Mouse (Mus musculus): ENCODE results near the gene Icosl.
A peak's percentile ranks its signal among the peaks of the same experiment; 100 is the strongest.
"Not testable (repeated sequence)": the region's sequence is repeated elsewhere in the genome, so short reads cannot be mapped to it uniquely, and the experiment has no call there.

Icosl gene

GRCm38 (mm10) chr10:78077862-78078261, 8.8 kb downstream of the Icosl start:
- no peak for DNase-seq

GRCm38 (mm10) chr10:78078276-78078675, 9.2 kb downstream of the Icosl start:
- no peak for DNase-seq

- DNase-seq: no peak
Measured at GRCm38 (mm10) chr10:78079955-78080591, 11.0 kb downstream of the Icosl start.

- no peak for DNase-seq
Measured at GRCm38 (mm10) chr10:78084073-78084472, 15.0 kb downstream of the Icosl start.

- no peak for DNase-seq
Measured at GRCm38 (mm10) chr10:78085711-78086110, 16.6 kb downstream of the Icosl start.

- DNase-seq: no peak
Measured at GRCm38 (mm10) chr10:78086444-78087061, 17.5 kb downstream of the Icosl start.

GRCm38 (mm10) chr10:78087101-78087511, 18.0 kb downstream of the Icosl start:
- DNase-seq: no peak

- no peak for DNase-seq
Measured at GRCm38 (mm10) chr10:78090246-78090645, 21.1 kb downstream of the Icosl start.

GRCm38 (mm10) chr10:78090706-78091491, 21.8 kb downstream of the Icosl start:
- DNase-seq: no peak

- DNase-seq: no peak
Measured at GRCm38 (mm10) chr10:78091865-78092724, 23.0 kb downstream of the Icosl start.

- no peak for DNase-seq
Measured at GRCm38 (mm10) chr10:78092725-78093029, 23.6 kb downstream of the Icosl start.

GRCm38 (mm10) chr10:78095221-78095620, 26.1 kb downstream of the Icosl start:
- DNase-seq: no peak

- DNase-seq: no peak
Measured at GRCm38 (mm10) chr10:78095954-78096931, 27.1 kb downstream of the Icosl start.

GRCm38 (mm10) chr10:78099860-78100259, 30.8 kb downstream of the Icosl start:
- not testable (repeated sequence) for DNase-seq

- DNase-seq: no peak
Measured at GRCm38 (mm10) chr10:78100989-78101780, 32.1 kb downstream of the Icosl start.

- peak; percentile 9 for DNase-seq
Measured at GRCm38 (mm10) chr10:78104555-78105490, 35.7 kb downstream of the Icosl start.

- DNase-seq: peak; percentile 62
Measured at GRCm38 (mm10) chr10:78105548-78105947, 36.4 kb downstream of the Icosl start.

- DNase-seq: no peak
Measured at GRCm38 (mm10) chr10:78114521-78115092, 45.5 kb downstream of the Icosl start.

GRCm38 (mm10) chr10:78115153-78115552, 46.1 kb downstream of the Icosl start:
- DNase-seq: no peak

All from cerebellum, adult 11-12 months (tissue).